Mouse (Mus musculus) frontal cortex, postnatal 14 days (tissue): Measurements from ENCODE around the gene Dop1a.
"Not testable (repeated sequence)": the region's sequence is repeated elsewhere in the genome, so short reads cannot be mapped to it uniquely, and the experiment has no call there.

ENCODE experiments used
- DNase-seq, 2 experiments: peaks; one replicate each; pipeline ENCODE4 v3.0.0; 2022; ENCODE audit warnings: low spot score in 2 of 2

Gene Dop1a

GRCm38 (mm10) chr9:86575178-86575577, 108.2 kb downstream of the Dop1a start:
- no peak for DNase-seq

- no peak for DNase-seq
These were observed 112.7 kb downstream of the Dop1a start for GRCm38 (mm10) chr9:86579657-86580056.

DNA sequence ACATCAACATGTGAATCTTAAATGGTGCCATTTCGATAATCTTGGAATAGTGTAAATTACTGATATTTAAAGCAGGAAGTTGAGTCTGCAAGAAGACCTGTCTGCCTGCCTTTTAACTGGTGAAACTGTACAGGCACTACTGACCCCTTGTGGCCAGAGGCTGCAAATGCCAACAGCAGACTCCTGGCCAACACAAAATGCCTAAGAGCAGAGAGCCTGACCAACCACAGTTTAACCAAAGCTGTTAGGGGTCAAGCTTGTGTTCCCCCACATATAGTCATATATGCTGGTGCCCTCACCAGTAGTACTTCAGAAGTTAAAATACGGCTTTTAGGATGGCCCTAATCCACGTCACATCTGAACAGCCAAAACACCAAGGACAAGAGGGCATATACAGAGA, 116.8 kb downstream of the Dop1a start:
- peak; percentile 51 to 60 for DNase-seq

DNA sequence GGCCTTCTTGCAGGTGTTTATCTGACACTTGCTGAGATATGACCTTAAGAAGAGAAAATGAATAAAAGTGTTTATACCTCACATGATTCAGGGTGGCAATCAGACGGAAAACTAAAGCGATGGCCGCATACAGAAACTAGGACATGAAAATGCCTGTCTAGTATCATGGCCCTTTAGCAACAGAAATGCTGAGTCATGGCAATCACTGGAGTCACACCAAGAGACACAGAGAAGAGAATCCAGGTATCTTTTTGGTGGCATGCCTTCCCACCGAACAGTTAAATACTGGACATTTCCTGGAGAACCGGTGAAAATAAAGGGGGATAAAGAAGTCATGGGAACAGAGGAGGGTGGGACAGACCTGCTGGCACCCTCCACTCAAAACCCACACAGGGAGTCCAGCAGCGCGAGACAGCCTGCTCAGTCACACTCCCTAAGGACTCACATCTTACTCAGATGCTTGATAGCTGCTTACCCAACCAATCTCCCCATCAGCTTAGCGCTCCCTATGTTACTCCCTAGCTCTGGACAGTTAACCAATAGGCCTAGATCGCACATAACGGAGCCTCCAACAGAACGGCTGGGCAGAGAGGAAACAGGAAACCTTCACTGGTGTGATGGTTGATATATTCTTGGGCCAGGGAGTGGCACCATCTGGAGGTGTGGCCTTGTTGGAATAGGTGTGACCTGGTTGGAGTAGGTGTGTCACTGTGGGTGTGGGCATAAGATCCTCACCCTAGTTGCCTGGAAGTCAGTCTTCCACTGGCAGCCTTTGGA, 120.3 kb downstream of the Dop1a start:
- DNase-seq, result no peak

DNA sequence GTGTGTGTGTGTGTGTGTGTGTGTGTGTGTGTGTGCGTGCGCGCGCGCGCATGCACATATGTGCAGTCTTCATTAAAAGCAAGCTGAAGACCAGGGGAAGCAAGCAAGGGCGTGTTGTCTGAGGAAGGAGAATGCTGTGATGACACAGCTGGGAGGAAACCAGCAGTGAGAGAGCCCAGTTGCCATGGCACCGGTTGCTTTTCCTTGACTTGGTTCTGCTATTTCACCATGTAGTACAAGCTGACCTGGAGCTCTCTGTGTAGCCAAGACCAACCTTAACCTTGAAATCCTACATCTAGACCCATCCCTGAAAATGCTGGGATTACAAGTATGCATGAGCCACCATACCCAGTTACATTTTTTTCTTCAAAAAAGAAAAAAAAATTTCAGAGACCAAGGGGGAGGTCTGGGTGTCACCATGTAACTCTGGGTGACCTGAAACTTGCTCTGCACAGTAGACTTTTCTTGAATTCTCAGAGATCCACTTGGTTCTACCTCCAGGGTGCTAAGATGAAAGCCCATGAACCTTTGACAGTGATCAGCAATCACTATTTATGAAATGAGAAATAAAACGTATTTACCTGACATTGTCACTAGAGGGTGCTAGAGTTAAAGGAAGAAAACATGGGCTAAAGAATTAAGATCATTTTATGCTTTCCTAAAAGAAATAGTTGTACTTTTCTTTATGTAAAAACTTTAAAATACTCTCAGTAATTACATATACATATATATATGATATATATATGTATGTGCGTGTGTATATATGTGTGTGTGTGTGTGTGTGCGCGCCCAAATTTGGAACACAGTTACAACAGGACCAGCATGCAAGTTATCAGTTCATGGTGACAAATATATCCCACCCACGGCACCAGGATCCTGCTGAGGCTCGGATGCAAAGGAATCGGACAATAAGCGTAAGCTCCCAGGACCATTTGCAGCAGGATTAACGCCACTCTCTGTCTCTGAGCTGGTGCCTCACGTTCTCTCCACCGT, 126.0 kb downstream of the Dop1a start:
- peak; percentile 46 to 54 for DNase-seq

- not testable (repeated sequence) for DNase-seq
These were observed 127.4 kb downstream of the Dop1a start for GRCm38 (mm10) chr9:86594357-86594767.

- not testable (repeated sequence) for DNase-seq
These were observed 130.0 kb downstream of the Dop1a start for GRCm38 (mm10) chr9:86596983-86597382.

DNA sequence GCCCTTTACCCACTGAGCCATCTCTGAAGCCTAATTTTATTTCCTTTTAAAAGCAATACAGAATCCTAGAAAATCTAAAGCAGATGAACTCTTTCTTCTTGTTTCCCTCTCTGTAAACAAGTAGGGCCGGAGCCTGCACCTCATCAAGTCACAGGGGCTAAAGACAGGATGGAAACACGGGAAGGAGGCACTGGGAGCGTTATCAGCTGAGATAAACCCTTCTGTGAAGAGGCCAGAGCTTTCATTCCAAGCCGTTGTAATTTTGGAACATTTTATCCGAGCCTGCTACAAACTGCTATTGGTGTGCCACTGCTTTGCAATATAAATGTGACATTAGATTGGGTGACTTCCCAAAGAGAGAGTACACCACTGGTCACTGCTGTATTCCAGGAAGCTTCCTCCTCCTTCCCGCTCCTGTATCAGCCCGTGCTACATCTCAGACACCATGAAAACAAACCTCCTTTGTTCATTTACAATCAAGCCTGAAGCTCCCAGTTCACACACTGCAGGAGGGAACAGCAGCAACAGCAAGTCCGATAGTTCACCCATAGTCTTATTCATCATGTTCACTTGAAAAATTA, 132.9 kb downstream of the Dop1a start:
- no peak for DNase-seq
